Comparison of ENCODE assay signal across 16 mouse cellular contexts in the genomic region with DNA sequence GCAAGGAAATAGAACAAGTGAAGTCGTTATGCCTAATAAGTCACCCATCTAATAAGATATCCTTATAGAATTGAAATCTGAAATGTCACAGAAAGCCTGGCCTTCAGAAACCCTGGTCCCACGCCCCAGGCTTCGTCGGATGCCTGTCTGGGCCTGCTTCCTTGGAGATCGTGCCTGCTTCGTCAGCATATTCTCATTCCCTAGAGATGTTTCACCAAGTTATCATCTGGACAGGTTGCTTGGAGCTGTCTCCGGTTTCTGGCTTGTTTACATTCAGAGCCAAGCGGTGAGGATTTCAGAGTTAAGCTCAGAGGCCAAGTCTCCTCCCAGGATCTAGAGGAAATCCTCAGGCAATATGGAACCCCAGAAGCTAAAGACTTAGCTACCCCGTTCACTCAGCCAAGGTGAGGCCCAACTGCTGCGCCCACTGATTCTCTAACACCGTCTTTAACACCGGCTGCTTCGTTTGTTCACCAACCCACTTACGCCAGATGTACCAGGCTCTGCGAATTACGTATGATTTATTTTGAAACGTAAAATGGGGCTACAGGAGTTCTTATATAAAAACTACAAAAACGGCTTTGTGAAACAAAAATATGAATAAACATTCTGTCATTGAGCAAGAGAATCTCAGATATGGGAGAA. TPM values are rescaled to one million over a fixed set of nuclear protein-coding genes. Genes with fewer than 3 reads are reported as not detected.
DNase-seq lines count a peak whose midpoint lies in the region; ATAC-seq and TF ChIP-seq lines count a peak whose summit lies in the region.
"Had no signal": no experiment of that assay in that cellular context is flagged by ENCODE, and none has a peak within 500 bp of the region (broad histone marks: within the 10 kb centered on the region; RNA-seq: fewer than 3 reads in every experiment).

No protein-coding gene starts in this region.

- H3K9ac ChIP-seq in embryonic facial prominence, embryonic 15.5 days: no peak overlapping the region
- H3K9ac ChIP-seq in stomach, embryonic 15.5 days: no peak overlapping the region
- no peak overlapping the region for H3K9ac ChIP-seq in hindbrain, postnatal 0 days (replicated peaks; ENCODE audit: low read length)
- H3K9ac ChIP-seq: embryonic facial prominence, embryonic 12.5 days; heart, embryonic 12.5 days; hindbrain, embryonic 14.5 days had no signal

- H3K27ac ChIP-seq in embryonic facial prominence, embryonic 15.5 days (replicated peaks): no peak overlapping the region
- H3K27ac ChIP-seq in stomach, embryonic 15.5 days: no peak overlapping the region
- no peak overlapping the region for H3K27ac ChIP-seq in hindbrain, postnatal 0 days
- H3K27ac ChIP-seq: embryonic facial prominence, embryonic 12.5 days; hindbrain, embryonic 14.5 days; kidney, postnatal 0 days had no signal

- H3K4me3 ChIP-seq in embryonic facial prominence, embryonic 15.5 days (replicated peaks): no peak overlapping the region
- H3K4me3 ChIP-seq in stomach, embryonic 15.5 days (replicated peaks): no peak overlapping the region
- no peak overlapping the region for H3K4me3 ChIP-seq in hindbrain, postnatal 0 days (ENCODE audit: low read length)
- H3K4me3 ChIP-seq: embryonic facial prominence, embryonic 12.5 days; heart, embryonic 12.5 days had no signal

- 0 out of 2 replicates have a peak, but pooled peaks cover 5% of the 10 kb centered on the region for H3K4me1 ChIP-seq in embryonic facial prominence, embryonic 15.5 days
- H3K4me1 ChIP-seq in stomach, embryonic 15.5 days: no peaks in the 10 kb centered on the region
- no peaks in the 10 kb centered on the region for H3K4me1 ChIP-seq in hindbrain, postnatal 0 days (ENCODE audit: insufficient read depth, low read length)
- H3K4me1 ChIP-seq: embryonic facial prominence, embryonic 12.5 days; heart, embryonic 12.5 days had no signal

- no peaks in the 10 kb centered on the region for H3K36me3 ChIP-seq in embryonic facial prominence, embryonic 15.5 days
- H3K36me3 ChIP-seq in stomach, embryonic 15.5 days: no peaks in the 10 kb centered on the region
- H3K36me3 ChIP-seq in hindbrain, postnatal 0 days (ENCODE audit: insufficient read depth, low read length): no peaks in the 10 kb centered on the region
- H3K36me3 ChIP-seq: embryonic facial prominence, embryonic 12.5 days; heart, embryonic 12.5 days had no signal

- no peak for TF ChIP-seq CTCF in hindbrain, postnatal 0 days (IDR thresholded peaks at IDR 0.05; ENCODE audit: low read depth)

- no peak overlapping the region for H3K4me2 ChIP-seq in embryonic facial prominence, embryonic 15.5 days (replicated peaks)
- no peak overlapping the region for H3K4me2 ChIP-seq in stomach, embryonic 15.5 days
- H3K4me2 ChIP-seq in hindbrain, postnatal 0 days (ENCODE audit: low read depth, low read length): no peak overlapping the region
- H3K4me2 ChIP-seq: embryonic facial prominence, embryonic 12.5 days; heart, embryonic 12.5 days; hindbrain, embryonic 14.5 days had no signal

- peak; percentile 11 to 55 for DNase-seq in frontal cortex, postnatal 36 days (ENCODE audit: low spot score in 2 of 2)
- DNase-seq in frontal cortex, postnatal 14 days (ENCODE audit: low spot score in 2 of 2): no peak
- peak; percentile 11 for DNase-seq in retina, postnatal 1 day
- DNase-seq in retina, embryonic 14.5 days (ENCODE audit: low spot score): no peak
- no peak for DNase-seq in hindbrain, postnatal 0 days (ENCODE audit: low spot score)
- no peak for DNase-seq in urinary bladder, postnatal 10 days (ENCODE audit: low spot score)
- DNase-seq: cerebellum, adult 9-10 months; kidney, adult 11 months; lung, postnatal 14 days had no signal

- H3K9me3 ChIP-seq in embryonic facial prominence, embryonic 15.5 days (replicated peaks): no peaks in the 10 kb centered on the region
- H3K9me3 ChIP-seq in stomach, embryonic 15.5 days: no peaks in the 10 kb centered on the region
- H3K9me3 ChIP-seq in hindbrain, postnatal 0 days (ENCODE audit: low read length): no peaks in the 10 kb centered on the region
- H3K9me3 ChIP-seq: embryonic facial prominence, embryonic 12.5 days; heart, embryonic 12.5 days had no signal

- no peaks in the 10 kb centered on the region for H3K27me3 ChIP-seq in embryonic facial prominence, embryonic 15.5 days
- no peaks in the 10 kb centered on the region for H3K27me3 ChIP-seq in stomach, embryonic 15.5 days (replicated peaks)
- H3K27me3 ChIP-seq in hindbrain, postnatal 0 days (ENCODE audit: insufficient read depth, low read length): no peaks in the 10 kb centered on the region
- H3K27me3 ChIP-seq: embryonic facial prominence, embryonic 12.5 days; heart, embryonic 12.5 days; Patski had no signal

- ATAC-seq in embryonic facial prominence, embryonic 15.5 days (ENCODE audit: insufficient number of reproducible peaks, low FRiP score, low TSS enrichment, low read depth): 0 out of 2 replicates have a peak, but pooled peaks have one; percentile 15
- ATAC-seq in stomach, embryonic 15.5 days (ENCODE audit: insufficient read depth, low FRiP score, low read depth): peak; percentile 31; the same call in 1 of the 2 replicates
- ATAC-seq in hindbrain, postnatal 0 days: no peak
- ATAC-seq: Patski had no signal

- 58% methylated on average over 18 of the region's 18 CpGs for WGBS in embryonic facial prominence, embryonic 15.5 days
- 51% methylated on average over 18 of the region's 18 CpGs for WGBS in stomach, embryonic 15.5 days
- 78% methylated on average over 18 of the region's 18 CpGs for WGBS in hindbrain, postnatal 0 days

RNA-seq across cellular contexts. Expression of gene Ly75, which starts 30.0 kb away (rescaled TPM):
- polyA plus RNA-seq in embryonic facial prominence, embryonic 15.5 days (2015; fragmentation: Nextera tagmentation; extraction: Ambion mirVana): 1.1 and 1.5 TPM in 2 replicates
- polyA plus RNA-seq in stomach, embryonic 15.5 days (2015; fragmentation: Nextera tagmentation; extraction: Ambion mirVana): 1.1 TPM in 2 replicates
- total RNA-seq in hindbrain, postnatal 0 days (2014; rRNA removed): 2.5 and 2.6 TPM in 2 replicates
- 1.8 and 2.0 TPM in 2 replicates for polyA plus RNA-seq in hindbrain, postnatal 0 days (2015; fragmentation: Nextera tagmentation; extraction: Ambion mirVana)

Comparison
In these comparisons a context has a peak if more than half of its experiments do, and no peak if none do; other contexts are left out.
1. DNase-seq: peak in frontal cortex, postnatal 36 days (2 of 2) and retina, postnatal 1 day (single experiment); none in frontal cortex, postnatal 14 days (0 of 2), retina, embryonic 14.5 days (single experiment), hindbrain, postnatal 0 days (single experiment) and urinary bladder, postnatal 10 days (single experiment).